Mouse (Mus musculus) intestine, embryonic 15.5 days (tissue): ENCODE data around the gene Crls1. TPM values are rescaled to one million over a fixed set of nuclear protein-coding genes. Genes with fewer than 3 reads are reported as not detected.
A peak's percentile ranks its signal among the peaks of the same experiment; 100 is the strongest.

Experiments used
- ATAC-seq: fragments of 200-750 bp; cut with Nextera tagmentation; 2 replicates; pipeline ENCODE4 v1.8.0; 2017; ENCODE audit warnings: moderate TSS enrichment, moderate library complexity
- H3K27ac ChIP-seq: fragments of 300-500 bp; sonication (generic); 2 replicates; pipeline ENCODE4 v1.5.1; 2015; ENCODE audit warnings: mild to moderate bottlenecking, inconsistent platforms
- H3K27me3 ChIP-seq: fragments of 300-500 bp; sonication (generic); replicated peaks from 2 replicates; pipeline ENCODE4 v1.6.1; 2015; ENCODE audit warnings: inconsistent platforms
- H3K36me3 ChIP-seq: fragments of 300-500 bp; sonication (generic); 2 replicates; pipeline ENCODE4 v1.6.1; 2015; ENCODE audit warnings: inconsistent platforms
- H3K4me1 ChIP-seq: fragments of 300-500 bp; sonication (generic); replicated peaks from 2 replicates; pipeline ENCODE4 v1.6.1; 2015; ENCODE audit warnings: inconsistent platforms
- H3K4me2 ChIP-seq: fragments of 300-500 bp; sonication (generic); replicated peaks from 2 replicates; pipeline ENCODE4 v1.6.1; 2015; ENCODE audit warnings: mild to moderate bottlenecking, inconsistent platforms
- H3K4me3 ChIP-seq: fragments of 300-500 bp; sonication (generic); replicated peaks from 2 replicates; pipeline ENCODE4 v1.5.1; 2015; ENCODE audit warnings: inconsistent platforms
- H3K9ac ChIP-seq: fragments of 300-500 bp; sonication (generic); 2 replicates; pipeline ENCODE4 v1.6.1; 2015; ENCODE audit warnings: inconsistent platforms
- H3K9me3 ChIP-seq: fragments of 300-500 bp; sonication (generic); 2 replicates; pipeline ENCODE4 v1.6.1; 2016; ENCODE audit warnings: inconsistent platforms
- WGBS: fragments of 180-500 bp; shearing (Covaris S2); methylation state at CpG from one replicate; pipeline ENCODE4 v1.1.7; 2015; 5-methylcytosine and 5-hydroxymethylcytosine counted together
- polyA plus RNA-seq: library from polyadenylated mRNA; unstranded; fragments of >200 nt; fragmentation: Nextera tagmentation; extraction: Ambion mirVana; gene quantifications from 2 replicates; pipeline ENCODE4 v1.2.1, GENCODE M21; 2015

Gene Crls1
- polyA plus RNA-seq, 1 experiment from 2014 or later: 33.9 TPM

DNA sequence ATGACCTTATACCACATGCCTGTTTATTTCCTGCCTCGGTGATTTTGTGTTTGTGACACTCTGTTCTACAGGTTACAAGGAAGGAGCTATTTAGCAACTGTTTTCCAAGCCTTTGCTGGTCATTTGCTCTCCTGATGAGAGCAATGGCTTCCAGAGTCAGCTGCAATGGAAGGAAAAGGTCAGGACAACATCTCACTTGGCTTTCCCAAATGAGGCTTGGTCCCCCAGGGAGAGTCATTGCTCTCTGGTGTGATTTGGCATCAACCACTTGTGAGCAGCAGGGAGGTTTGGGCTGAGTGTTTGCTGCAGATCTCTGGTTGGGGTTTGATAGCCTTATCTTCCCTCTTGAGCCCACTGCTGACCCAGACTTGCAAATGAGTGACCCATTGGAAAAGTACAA is 54.1 kb downstream of the Crls1 start:
- ATAC-seq: no peak
- H3K9ac ChIP-seq: no peak overlapping the region
- H3K4me3 ChIP-seq: no peak overlapping the region
- 72% methylated on average over 1 of the region's 1 CpGs for WGBS
- no peaks in the 10 kb centered on the region for H3K9me3 ChIP-seq
- no peaks in the 10 kb centered on the region for H3K27me3 ChIP-seq
- no peak overlapping the region for H3K4me2 ChIP-seq
- no peaks in the 10 kb centered on the region for H3K36me3 ChIP-seq
- no peaks in the 10 kb centered on the region for H3K4me1 ChIP-seq
- H3K27ac ChIP-seq: no peak overlapping the region

DNA sequence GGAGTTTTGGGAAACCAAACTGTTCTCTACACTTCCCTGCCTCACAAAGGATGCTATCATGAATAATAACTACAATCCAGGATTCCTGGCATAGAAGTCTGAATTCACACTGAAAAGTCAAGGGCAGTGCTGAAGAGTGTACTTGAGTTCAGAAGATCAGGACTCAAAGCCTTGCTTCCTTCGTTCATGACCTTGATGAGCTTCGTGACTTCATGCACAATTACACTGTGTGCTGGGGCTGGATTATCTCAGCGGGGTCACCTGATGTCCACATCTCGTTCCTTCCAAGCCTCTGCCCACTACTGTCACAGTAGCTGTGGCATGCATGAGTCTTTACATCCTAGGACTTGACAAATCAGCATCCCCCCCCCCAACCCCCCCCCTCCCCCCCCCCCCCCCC is 55.2 kb downstream of the Crls1 start:
- no peak for ATAC-seq
- H3K4me1 ChIP-seq: no peaks in the 10 kb centered on the region
- no peak overlapping the region for H3K9ac ChIP-seq
- H3K27ac ChIP-seq: no peak overlapping the region
- H3K9me3 ChIP-seq: no peaks in the 10 kb centered on the region
- 81% methylated on average over 4 of the region's 4 CpGs for WGBS
- no peak overlapping the region for H3K4me2 ChIP-seq
- no peak overlapping the region for H3K4me3 ChIP-seq
- H3K36me3 ChIP-seq: peaks cover 3% of the 10 kb centered on the region; the same call in 1 of the 2 replicates
- no peaks in the 10 kb centered on the region for H3K27me3 ChIP-seq

DNA sequence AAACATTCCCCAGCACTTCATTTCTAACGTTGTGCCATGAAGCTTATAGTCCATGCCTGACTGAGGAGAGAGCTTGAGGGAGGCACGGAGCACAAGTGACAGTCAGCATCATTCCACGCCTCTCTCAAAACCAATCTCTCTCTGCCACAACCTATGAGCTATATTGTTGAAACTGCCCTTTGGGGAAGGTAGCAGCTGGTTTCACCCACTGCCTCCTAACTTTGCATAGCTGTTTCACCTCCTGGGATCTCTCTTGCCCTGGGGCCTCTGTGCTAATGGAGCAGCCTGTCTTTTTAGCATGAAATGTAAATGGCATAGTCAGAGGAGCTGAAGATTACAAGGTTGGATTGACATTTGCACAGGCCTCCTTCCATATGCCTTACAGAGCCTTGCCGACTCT is 55.6 kb downstream of the Crls1 start:
- H3K27ac ChIP-seq: no peak overlapping the region
- H3K9me3 ChIP-seq: no peaks in the 10 kb centered on the region
- H3K27me3 ChIP-seq: no peaks in the 10 kb centered on the region
- no peak overlapping the region for H3K9ac ChIP-seq
- peaks cover 4% of the 10 kb centered on the region; the same call in 1 of the 2 replicates for H3K36me3 ChIP-seq
- WGBS: 55% methylated on average over 4 of the region's 4 CpGs
- no peaks in the 10 kb centered on the region for H3K4me1 ChIP-seq
- no peak overlapping the region for H3K4me3 ChIP-seq
- no peak for ATAC-seq
- H3K4me2 ChIP-seq: no peak overlapping the region

DNA sequence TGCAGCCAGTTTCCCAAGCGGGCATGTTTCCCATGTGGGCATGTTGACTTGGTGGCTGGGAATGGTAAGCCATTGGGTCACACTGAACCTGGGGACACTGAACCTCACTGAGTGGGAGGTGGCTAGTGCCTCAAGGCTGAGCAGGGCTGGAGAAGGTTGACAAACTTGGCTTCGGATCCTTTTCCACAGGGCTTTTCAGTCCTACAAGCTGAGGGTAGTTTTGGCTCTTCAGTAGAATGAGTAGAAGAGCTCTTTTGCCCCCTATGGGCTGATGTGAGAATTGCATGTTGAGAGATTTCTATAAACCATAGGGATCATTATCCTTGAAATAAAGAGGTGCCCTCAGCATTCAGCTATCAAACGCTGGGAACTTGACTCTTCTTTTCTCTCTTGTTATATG is 57.0 kb downstream of the Crls1 start:
- Histone ChIP-seq H3K36me3 (peaks cover 4% of the 10 kb centered on the region; the same call in 1 of the 2 replicates), H3K9me3 (no peaks in the 10 kb centered on the region), H3K4me1 (no peaks in the 10 kb centered on the region), H3K4me2 (no peak overlapping the region), H3K9ac (no peak overlapping the region), H3K27ac (no peak overlapping the region), H3K27me3 (no peaks in the 10 kb centered on the region), H3K4me3 (no peak overlapping the region)
- 40% methylated on average over 3 of the region's 3 CpGs for WGBS
- peak; percentile 44; the same call in 1 of the 2 replicates for ATAC-seq

DNA sequence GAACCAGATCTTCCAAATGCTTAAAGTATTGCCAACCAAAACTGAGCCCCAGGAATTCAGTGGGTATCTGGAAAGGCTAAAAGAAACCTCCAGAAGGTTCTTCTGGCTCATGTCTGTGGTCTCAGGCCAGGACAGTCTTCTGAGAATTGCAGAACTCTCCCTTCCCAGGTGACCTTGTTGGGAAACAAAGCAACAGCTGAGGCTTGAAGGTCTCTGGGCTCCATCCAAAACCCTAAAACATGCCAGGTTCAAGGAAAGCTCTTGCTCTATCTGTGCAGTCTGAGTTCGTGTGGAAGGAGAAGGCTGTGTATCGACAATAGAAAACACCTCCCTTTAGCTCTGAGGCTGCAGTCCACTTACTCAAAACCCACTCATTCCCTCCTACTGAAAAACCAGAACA is 58.5 kb downstream of the Crls1 start:
- 78% methylated on average over 2 of the region's 2 CpGs for WGBS
- H3K4me2 ChIP-seq: no peak overlapping the region
- no peak for ATAC-seq
- H3K27me3 ChIP-seq: no peaks in the 10 kb centered on the region
- no peak overlapping the region for H3K9ac ChIP-seq
- H3K27ac ChIP-seq: no peak overlapping the region
- H3K4me1 ChIP-seq: no peaks in the 10 kb centered on the region
- no peaks in the 10 kb centered on the region for H3K9me3 ChIP-seq
- peaks cover 4% of the 10 kb centered on the region; the same call in 1 of the 2 replicates for H3K36me3 ChIP-seq
- no peak overlapping the region for H3K4me3 ChIP-seq

DNA sequence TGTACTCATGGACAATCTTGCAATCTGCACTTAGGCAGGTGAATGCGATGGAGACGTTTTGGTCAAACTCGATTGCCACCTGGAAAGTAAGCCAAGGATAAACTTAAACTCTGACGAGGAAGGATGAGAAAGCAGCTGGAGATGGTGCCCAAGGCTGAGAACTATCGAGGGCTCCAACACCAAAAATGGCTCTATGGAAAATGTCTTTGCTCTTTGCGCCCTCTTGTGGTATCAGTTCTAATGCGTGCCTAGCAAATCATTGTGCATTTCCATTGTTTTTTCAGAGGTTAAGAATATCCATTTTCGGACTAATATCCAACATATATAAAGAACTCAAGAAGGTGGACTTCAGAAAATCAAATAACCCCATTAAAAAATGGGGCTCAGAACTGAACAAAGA is 60.3 kb downstream of the Crls1 start:
- H3K36me3 ChIP-seq: peaks cover 4% of the 10 kb centered on the region; the same call in 1 of the 2 replicates
- H3K9me3 ChIP-seq: no peaks in the 10 kb centered on the region
- H3K9ac ChIP-seq: no peak overlapping the region
- no peak overlapping the region for H3K27ac ChIP-seq
- WGBS: 33% methylated on average over 8 of the region's 8 CpGs
- no peak overlapping the region for H3K4me3 ChIP-seq
- H3K4me2 ChIP-seq: no peak overlapping the region
- H3K4me1 ChIP-seq: no peaks in the 10 kb centered on the region
- no peak for ATAC-seq
- H3K27me3 ChIP-seq: no peaks in the 10 kb centered on the region

DNA sequence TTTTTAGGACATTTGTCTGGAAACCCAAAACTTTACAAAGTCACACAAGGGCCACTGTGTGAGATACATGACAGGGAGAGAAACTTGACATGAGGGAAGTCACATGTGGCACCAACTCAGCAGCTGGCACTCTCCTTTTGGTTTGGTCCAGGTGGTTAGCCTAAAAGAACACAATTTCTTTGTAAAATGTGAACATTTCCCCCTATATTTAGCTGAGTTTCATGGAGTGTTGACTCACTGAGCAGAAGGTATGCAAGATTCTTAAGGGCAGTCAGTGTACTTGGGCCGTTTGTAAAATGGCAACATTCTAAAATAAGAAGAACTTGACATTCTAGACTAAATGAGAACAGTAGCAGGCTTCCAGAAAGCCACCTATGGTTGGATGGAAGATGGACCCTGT is 68.3 kb downstream of the Crls1 start:
- H3K4me1 ChIP-seq: no peaks in the 10 kb centered on the region
- no peak overlapping the region for H3K4me2 ChIP-seq
- H3K4me3 ChIP-seq: no peak overlapping the region
- no peaks in the 10 kb centered on the region for H3K27me3 ChIP-seq
- no peaks in the 10 kb centered on the region for H3K36me3 ChIP-seq
- no peak for ATAC-seq
- H3K9me3 ChIP-seq: no peaks in the 10 kb centered on the region
- WGBS: 75% methylated on average over 1 of the region's 1 CpGs
- no peak overlapping the region for H3K9ac ChIP-seq
- no peak overlapping the region for H3K27ac ChIP-seq

Other genes starting within 250 kb of the Crls1 start
- gene Shld1, start 159.7 kb upstream of the Crls1 start, polyA plus RNA-seq: 13.6 and 14.2 TPM in 2 replicates
- gene Chgb, start 65.4 kb upstream of the Crls1 start, polyA plus RNA-seq: 45.1 and 53.1 TPM in 2 replicates
- gene Trmt6, start 30.6 kb upstream of the Crls1 start, polyA plus RNA-seq: 30.0 and 40.0 TPM in 2 replicates
- 11.0 and 11.9 TPM in 2 replicates for gene Mcm8, start 30.5 kb upstream of the Crls1 start, polyA plus RNA-seq
- gene Lrrn4, start 34.2 kb downstream of the Crls1 start, polyA plus RNA-seq: 9.8 and 10.9 TPM in 2 replicates
- gene Fermt1, start 99.2 kb downstream of the Crls1 start, polyA plus RNA-seq: 45.1 and 46.1 TPM in 2 replicates